In genomic region chr1:131053239-131053638, GRCm38 (mm10) we compare ENCODE assay signal across 9 mouse cellular contexts. TPM values are rescaled to one million over a fixed set of nuclear protein-coding genes. Genes with fewer than 3 reads are reported as not detected.
A peak's percentile ranks its signal among the peaks of the same experiment; 100 is the strongest.
DNase-seq lines count a peak whose midpoint lies in the region; ATAC-seq and TF ChIP-seq lines count a peak whose summit lies in the region.
"Had no signal": no experiment of that assay in that cellular context is flagged by ENCODE, and none has a peak within 500 bp of the region (broad histone marks: within the 10 kb centered on the region; RNA-seq: fewer than 3 reads in every experiment).

No protein-coding gene starts in this region.

- no peaks in the 10 kb centered on the region for H3K9me3 ChIP-seq in G1E (replicated peaks)
- H3K9me3 ChIP-seq in hindbrain, embryonic 10.5 days: no peaks in the 10 kb centered on the region
- H3K9me3 ChIP-seq in neural tube, embryonic 14.5 days (ENCODE audit: control insufficient read depth, low read length): no peaks in the 10 kb centered on the region

- peaks cover 55% of the 10 kb centered on the region for H3K36me3 ChIP-seq in G1E (replicated peaks)
- H3K36me3 ChIP-seq in hindbrain, embryonic 10.5 days: peaks cover 60% of the 10 kb centered on the region
- peaks cover 26% of the 10 kb centered on the region for H3K36me3 ChIP-seq in neural tube, embryonic 14.5 days (ENCODE audit: control insufficient read depth, insufficient read depth, low read length)

- H3K27me3 ChIP-seq in G1E (ENCODE audit: insufficient read depth, low read length): peaks cover 5% of the 10 kb centered on the region; the same call in 1 of the 2 replicates
- no peaks in the 10 kb centered on the region for H3K27me3 ChIP-seq in hindbrain, embryonic 10.5 days (ENCODE audit: insufficient read depth, poor library complexity, severe bottlenecking)
- no peaks in the 10 kb centered on the region for H3K27me3 ChIP-seq in neural tube, embryonic 14.5 days (ENCODE audit: control insufficient read depth, insufficient read depth, low read length)

- H3K27ac ChIP-seq in hindbrain, embryonic 10.5 days: peak overlapping the region; percentile 66; the same call in 1 of the 2 replicates
- peak overlapping the region; percentile 46; the same call in 1 of the 2 replicates for H3K27ac ChIP-seq in layer of hippocampus, adult 2 months
- H3K27ac ChIP-seq in neural tube, embryonic 14.5 days (ENCODE audit: low read depth, low read length): no peak overlapping the region

- H3K4me1 ChIP-seq in G1E (ENCODE audit: insufficient read depth, low read depth, low read length): no peaks in the 10 kb centered on the region
- peaks cover 26% of the 10 kb centered on the region for H3K4me1 ChIP-seq in hindbrain, embryonic 10.5 days (replicated peaks)
- H3K4me1 ChIP-seq in neural tube, embryonic 14.5 days (ENCODE audit: control insufficient read depth, insufficient read depth, low read length): no peaks in the 10 kb centered on the region

- ATAC-seq in G1E (ENCODE audit: extremely low read depth, insufficient number of reproducible peaks, low FRiP score, poor library complexity, severe bottlenecking): peak; percentile 41; the same call in 1 of the 2 replicates
- ATAC-seq in frontal cortex, adult (ENCODE audit: low TSS enrichment): peak; percentile 53
- ATAC-seq in neural tube, embryonic 14.5 days (ENCODE audit: low read depth): peak; percentile 88

- no peak overlapping the region for H3K4me3 ChIP-seq in G1E (ENCODE audit: low read depth, low read length)
- no peak overlapping the region for H3K4me3 ChIP-seq in hindbrain, embryonic 10.5 days
- H3K4me3 ChIP-seq in layer of hippocampus, adult 2 months: no peak overlapping the region
- H3K4me3 ChIP-seq in neural tube, embryonic 14.5 days (ENCODE audit: low read depth, low read length): no peak overlapping the region

- peak; percentile 21; the same call in 1 of the 2 replicates for TF ChIP-seq CTCF in G1E (IDR thresholded peaks at IDR 0.05; ENCODE audit: low read depth, low read length)
- TF ChIP-seq CTCF in layer of hippocampus, adult 2 months (conservative IDR thresholded peaks at IDR 0.05): peak; percentile 92

- no peak overlapping the region for H3K4me2 ChIP-seq in neural tube, embryonic 14.5 days (ENCODE audit: low read depth, low read length)

- DNase-seq in G1E (ENCODE audit: low spot score): peak; percentile 39
- peak; percentile 24 for DNase-seq in cerebellum, adult 11 months
- peak; percentile 72 for DNase-seq in hindbrain, embryonic 10.5 days (ENCODE audit: low spot score)
- DNase-seq in layer of hippocampus, adult 2 months (ENCODE audit: low spot score in 2 of 2): peak; percentile 70 to 83
- DNase-seq in lung, adult 18-20 months: peak; percentile 41 to 43
- peak; percentile 64 for DNase-seq in thymus, postnatal 4 days

- no peak overlapping the region for H3K9ac ChIP-seq in neural tube, embryonic 14.5 days (replicated peaks; ENCODE audit: low read depth, low read length)

- WGBS in hindbrain, embryonic 10.5 days: 6% methylated on average over 8 of the region's 8 CpGs
- WGBS in neural tube, embryonic 14.5 days: 2% methylated on average over 8 of the region's 8 CpGs

RNA-seq across cellular contexts. Expression of gene Il10, which starts 33.6 kb away (rescaled TPM):
- total RNA-seq in G1E (2014; fragmentation: Nextera tagmentation): not detected in 2 replicates
- total RNA-seq in G1E (2017): 0.12 TPM in 1 of 2 replicates, not detected in the other
- polyA plus RNA-seq in G1E (2012): not detected in 2 replicates
- not detected in 2 replicates for polyA plus RNA-seq in hindbrain, embryonic 10.5 days (2016; fragmentation: Nextera tagmentation; extraction: Ambion mirVana)
- total RNA-seq in layer of hippocampus, adult 2 months (2021): not detected
- polyA plus RNA-seq in neural tube, embryonic 14.5 days (2014; fragmentation: Nextera tagmentation; extraction: Ambion mirVana): not detected in 2 replicates
- total RNA-seq: gastrocnemius, postnatal 4 days had no signal

RNA-seq across cellular contexts. Expression of gene Mapkapk2, which starts 44.4 kb away (rescaled TPM):
- total RNA-seq in G1E (2014; fragmentation: Nextera tagmentation): 93.4 and 112 TPM in 2 replicates
- 53.1 and 63.8 TPM in 2 replicates for total RNA-seq in G1E (2017)
- polyA plus RNA-seq in G1E (2012): 64.3 and 79.4 TPM in 2 replicates
- 47.0 and 51.1 TPM in 2 replicates for polyA plus RNA-seq in hindbrain, embryonic 10.5 days (2016; fragmentation: Nextera tagmentation; extraction: Ambion mirVana)
- total RNA-seq in layer of hippocampus, adult 2 months (2021): 10 to 100 TPM; 28.4 to 29.4 TPM
- 15.8 and 16.1 TPM in 2 replicates for polyA plus RNA-seq in neural tube, embryonic 14.5 days (2014; fragmentation: Nextera tagmentation; extraction: Ambion mirVana)

Comparison
In these comparisons a context has a peak if more than half of its experiments do, and no peak if none do; other contexts are left out.
1. DNase-seq: peak in every context shown above with its lines; median percentile 76 in layer of hippocampus, adult 2 months; 72 in hindbrain, embryonic 10.5 days; 64 in thymus, postnatal 4 days; 42 in lung, adult 18-20 months; 39 in G1E; 24 in cerebellum, adult 11 months.